Mouse (Mus musculus) right cerebral cortex, postnatal 10 days (tissue): ENCODE results near the gene Tsen2.

Experiments used
- DNase-seq, 2 experiments: peaks; one replicate each; pipeline ENCODE4 v3.0.0; 2021; ENCODE audit warnings: low spot score in 2 of 2

Gene Tsen2

GRCm38 (mm10) chr6:115595667-115596066, 51.2 kb downstream of the Tsen2 start:
- no peak for DNase-seq

GRCm38 (mm10) chr6:115601322-115601714, 56.9 kb downstream of the Tsen2 start:
- no peak for DNase-seq

DNA sequence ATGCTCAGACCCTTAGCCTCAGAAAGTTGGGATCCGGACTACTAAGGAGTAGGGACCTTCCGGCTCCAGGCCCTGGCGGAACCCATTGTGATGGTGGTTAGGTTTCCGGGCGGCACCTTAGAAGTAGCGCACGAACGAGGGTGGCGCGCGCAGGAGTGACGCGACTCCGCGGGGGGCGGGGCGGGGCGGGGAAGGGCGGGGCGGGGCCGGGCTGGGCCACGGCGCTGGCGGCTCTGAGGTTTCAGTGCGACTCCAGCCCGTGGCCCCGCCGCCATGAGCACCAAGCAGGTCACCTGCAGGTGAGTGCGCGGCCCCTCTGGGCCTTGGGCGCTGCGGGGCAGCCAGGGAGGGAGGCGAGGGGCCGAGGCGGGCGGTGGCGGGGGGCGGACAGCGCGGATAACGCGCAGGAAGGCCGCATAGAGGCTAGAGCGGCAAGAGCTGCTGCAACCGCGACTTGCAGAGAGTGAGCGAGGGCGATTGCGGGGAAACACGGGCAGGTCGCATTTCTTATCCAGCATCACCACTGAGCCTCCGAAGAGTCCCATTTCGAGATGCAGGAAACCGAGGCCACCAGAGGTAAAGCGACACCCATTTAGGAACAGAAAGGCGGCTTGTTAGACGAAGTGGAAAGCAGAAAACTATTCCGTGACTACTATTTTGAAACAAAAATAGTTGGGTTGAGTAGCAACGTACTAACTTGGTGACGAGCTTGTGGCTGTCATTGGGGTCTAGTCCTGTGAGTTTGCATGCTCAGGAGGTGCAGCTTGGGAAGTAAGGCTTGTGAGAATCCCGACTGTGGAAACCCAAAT, 57.5 kb downstream of the Tsen2 start, which contains the start of gene Mkrn2:
Gene Mkrn2 (plus strand): TSS at position 188 of the 809 bp plus-strand sequence.
- DNase-seq, result peak; percentile 90 to 93

- DNase-seq, result no peak
These were observed 62.0 kb downstream of the Tsen2 start for GRCm38 (mm10) chr6:115606461-115606860.

- no peak for DNase-seq
These were observed 63.0 kb downstream of the Tsen2 start for GRCm38 (mm10) chr6:115607429-115607828.

GRCm38 (mm10) chr6:115609121-115609520, 64.7 kb downstream of the Tsen2 start:
- no peak for DNase-seq

DNA sequence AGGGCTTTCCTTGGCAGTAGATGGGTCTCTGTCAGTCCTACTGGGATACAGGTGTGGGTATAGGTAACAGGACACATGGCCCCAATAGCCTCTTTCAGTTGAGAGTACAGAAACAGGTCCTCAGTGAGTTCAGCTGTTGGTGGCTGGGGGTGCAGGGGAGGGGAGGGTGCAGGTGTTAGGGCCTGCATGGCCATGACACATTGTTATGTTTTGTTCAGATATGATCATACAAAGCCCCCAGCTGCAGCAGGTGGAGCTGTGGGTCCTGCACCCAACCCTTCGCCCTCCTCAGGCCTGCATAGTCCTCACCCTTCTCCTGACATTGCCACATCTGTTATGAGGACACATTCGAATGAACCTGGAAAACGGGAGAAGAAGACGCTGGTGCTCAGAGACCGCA, 65.8 kb downstream of the Tsen2 start:
- DNase-seq, result no peak

- no peak for DNase-seq
These were observed 69.3 kb downstream of the Tsen2 start for GRCm38 (mm10) chr6:115613793-115614192.

DNA sequence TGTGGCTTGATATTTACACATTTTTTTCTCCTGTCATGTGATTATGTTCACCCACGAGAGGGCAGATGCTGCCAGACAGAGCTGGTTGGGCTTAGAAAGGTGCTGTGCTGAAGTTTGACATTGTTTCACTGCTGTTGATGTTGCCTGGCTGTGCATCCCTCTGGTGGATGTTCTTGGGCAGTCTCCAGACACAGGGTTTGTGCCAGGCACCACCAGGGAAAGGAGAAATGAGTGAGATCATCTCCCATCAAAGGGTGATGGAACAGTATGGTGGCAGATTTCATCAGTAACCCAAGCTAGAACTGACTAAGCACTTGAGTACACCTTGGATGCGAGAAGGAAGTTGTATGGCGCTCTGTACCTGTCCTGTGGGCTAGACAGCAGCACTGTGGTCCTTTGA, 71.5 kb downstream of the Tsen2 start:
- no peak for DNase-seq

- DNase-seq, result no peak
These were observed 75.4 kb downstream of the Tsen2 start for GRCm38 (mm10) chr6:115619818-115620217.

DNA sequence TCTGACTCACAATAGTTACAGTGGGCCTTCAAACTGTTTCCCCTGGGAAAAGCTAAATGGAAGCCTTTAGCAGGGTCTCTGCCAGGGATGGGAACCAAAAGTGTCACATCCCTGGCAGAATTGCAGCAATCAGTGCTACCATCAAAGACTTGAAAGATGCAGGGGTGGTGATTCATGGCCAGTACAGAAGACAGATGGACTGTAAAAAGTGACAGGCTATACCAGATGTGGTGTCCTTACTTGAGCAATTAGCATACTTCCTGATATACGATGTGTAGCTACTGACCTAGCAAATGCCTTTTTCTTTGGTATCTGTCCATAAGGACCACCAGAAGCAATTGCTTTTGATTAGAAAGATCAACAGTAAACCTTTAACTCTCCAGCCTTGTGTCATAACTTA, 76.5 kb downstream of the Tsen2 start:
- DNase-seq, result no peak

DNA sequence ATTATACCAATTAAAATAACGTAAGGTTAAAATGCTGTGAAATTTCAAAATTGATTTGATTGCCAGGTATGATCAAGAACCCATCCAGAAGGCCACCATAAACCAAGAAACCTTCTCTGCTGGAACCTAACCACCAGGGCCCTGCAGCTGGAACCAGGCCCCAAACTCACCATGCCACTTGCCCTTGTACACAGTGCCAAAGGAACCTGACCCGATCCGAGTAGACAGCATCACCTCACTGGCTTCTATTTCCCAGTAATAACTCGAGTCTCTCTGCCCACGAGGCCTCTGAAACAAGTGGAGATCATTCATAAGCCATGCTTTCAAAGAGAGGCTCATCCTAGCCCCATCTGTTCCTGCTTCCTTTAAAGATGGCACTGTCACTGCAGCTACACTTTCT, 81.7 kb downstream of the Tsen2 start:
- DNase-seq, result no peak
